Mouse (Mus musculus) forebrain, embryonic 15.5 days (tissue): ENCODE measurements around the gene Acvr1. TPM values are rescaled to one million over a fixed set of nuclear protein-coding genes. Genes with fewer than 3 reads are reported as not detected.

Experiments
- ATAC-seq: fragments of 200-750 bp; cut with Nextera tagmentation; replicated peaks from 2 replicates; pipeline ENCODE4 v1.8.0; 2017; ENCODE audit warnings: mild to moderate bottlenecking, moderate TSS enrichment, moderate library complexity
- H3K27ac ChIP-seq: fragments of 300-500 bp; sonication (generic); replicated peaks from 2 replicates; pipeline ENCODE4 v1.5.1; 2015; ENCODE audit warnings: mild to moderate bottlenecking, inconsistent platforms
- H3K27me3 ChIP-seq: fragments of 300-500 bp; sonication (generic); 2 replicates; pipeline ENCODE4 v1.6.1; 2015; ENCODE audit warnings: inconsistent platforms
- H3K36me3 ChIP-seq: fragments of 300-500 bp; sonication (generic); 2 replicates; pipeline ENCODE4 v1.6.1; 2015; ENCODE audit warnings: mild to moderate bottlenecking, inconsistent platforms
- H3K4me1 ChIP-seq: fragments of 300-500 bp; sonication (generic); 2 replicates; pipeline ENCODE4 v1.6.1; 2015; ENCODE audit warnings: inconsistent platforms
- H3K4me2 ChIP-seq: fragments of 300-500 bp; sonication (generic); replicated peaks from 2 replicates; pipeline ENCODE4 v1.6.1; 2015; ENCODE audit warnings: mild to moderate bottlenecking, inconsistent platforms
- H3K4me3 ChIP-seq: fragments of 300-500 bp; sonication (generic); 2 replicates; pipeline ENCODE4 v1.5.1; 2015; ENCODE audit warnings: mild to moderate bottlenecking, inconsistent platforms
- H3K9ac ChIP-seq: fragments of 300-500 bp; sonication (generic); replicated peaks from 2 replicates; pipeline ENCODE4 v1.6.1; 2015; ENCODE audit warnings: mild to moderate bottlenecking, inconsistent platforms
- H3K9me3 ChIP-seq: fragments of 300-500 bp; sonication (generic); 2 replicates; pipeline ENCODE4 v1.6.1; 2016; ENCODE audit warnings: inconsistent platforms
- WGBS: fragments of 180-500 bp; shearing (Covaris S2); methylation state at CpG from one replicate; pipeline ENCODE4 v1.1.7; 2015; ENCODE audit warnings: mixed read lengths; 5-methylcytosine and 5-hydroxymethylcytosine counted together
- polyA plus RNA-seq: library from polyadenylated mRNA; unstranded; fragments of >200 nt; fragmentation: Nextera tagmentation; extraction: Ambion mirVana; gene quantifications from 2 replicates; pipeline ENCODE4 v1.2.1, GENCODE M21; 2015

Gene Acvr1
- polyA plus RNA-seq, 1 experiment from 2014 or later: 7.9 TPM

DNA sequence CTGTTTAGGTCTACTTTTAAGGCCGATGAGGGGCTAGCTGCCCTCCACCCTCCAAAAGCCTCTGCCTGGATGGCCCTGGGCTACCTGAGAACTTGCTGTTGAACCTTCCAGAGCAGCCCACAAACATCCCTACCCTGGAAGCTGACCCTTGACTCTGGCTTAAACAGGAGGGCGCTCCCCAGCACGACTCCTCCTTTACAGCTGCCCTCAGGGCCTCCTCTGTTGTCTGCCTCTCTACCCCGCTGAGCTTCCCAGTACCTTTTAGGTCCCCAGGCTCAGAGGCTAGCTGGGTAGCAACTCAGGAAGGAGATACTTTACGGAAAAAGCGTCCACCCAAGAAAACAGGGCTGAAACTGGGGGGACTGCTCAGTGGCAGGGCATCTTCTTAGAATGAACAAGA lies 15.1 kb downstream of the Acvr1 start:
- no peak overlapping the region for H3K4me3 ChIP-seq
- H3K9ac ChIP-seq: no peak overlapping the region
- peaks cover 28% of the 10 kb centered on the region for H3K4me1 ChIP-seq
- WGBS: 37% methylated on average over 6 of the region's 6 CpGs
- H3K27ac ChIP-seq: no peak overlapping the region
- H3K27me3 ChIP-seq: no peaks in the 10 kb centered on the region
- ATAC-seq: no peak
- H3K9me3 ChIP-seq: no peaks in the 10 kb centered on the region
- no peaks in the 10 kb centered on the region for H3K36me3 ChIP-seq
- no peak overlapping the region for H3K4me2 ChIP-seq

DNA sequence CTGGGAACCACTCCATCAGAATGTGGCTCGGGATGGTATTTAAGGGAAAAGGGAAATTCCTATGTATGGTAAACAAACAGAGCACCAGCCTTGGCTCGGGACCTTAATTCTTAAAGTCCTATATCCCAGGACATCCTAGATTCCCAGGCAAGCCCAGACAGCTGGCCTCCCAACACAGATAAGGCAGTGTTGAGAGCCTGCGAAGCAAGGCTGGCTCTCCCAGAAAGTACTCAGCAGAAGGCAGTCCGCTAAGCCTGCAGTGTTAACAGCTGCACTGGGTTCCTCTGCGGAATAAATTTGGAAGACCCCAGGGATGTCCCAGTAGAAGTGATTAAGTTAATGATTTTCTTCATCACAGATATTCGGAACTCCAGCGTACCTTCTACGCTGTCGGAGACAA lies 16.5 kb downstream of the Acvr1 start:
- Histone ChIP-seq H3K9ac (no peak overlapping the region), H3K4me3 (no peak overlapping the region), H3K27me3 (no peaks in the 10 kb centered on the region), H3K36me3 (no peaks in the 10 kb centered on the region), H3K4me2 (no peak overlapping the region), H3K27ac (no peak overlapping the region), H3K4me1 (peaks cover 24% of the 10 kb centered on the region), H3K9me3 (no peaks in the 10 kb centered on the region)
- WGBS: 61% methylated on average over 9 of the region's 9 CpGs
- peak; percentile 68; the same call in 1 of the 2 replicates for ATAC-seq

DNA sequence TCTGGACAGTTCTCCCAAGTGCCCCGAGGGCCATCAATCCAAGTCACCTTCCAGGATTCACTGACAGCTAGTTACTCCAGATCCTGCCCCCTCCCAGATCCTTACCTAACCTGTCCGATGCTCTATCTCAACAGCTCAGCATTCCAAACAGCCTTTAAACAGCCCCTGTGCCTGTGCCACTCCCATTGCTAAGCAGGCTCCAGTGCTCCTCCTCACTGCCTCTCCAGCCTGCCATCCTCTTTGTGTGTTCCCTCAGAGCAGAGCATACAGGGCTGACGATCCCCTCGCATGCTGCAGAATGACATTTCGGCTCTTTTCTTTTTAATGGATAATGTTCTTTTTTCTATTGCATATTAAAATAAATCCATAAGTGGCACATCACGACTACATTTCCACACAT lies 17.0 kb downstream of the Acvr1 start:
- Histone ChIP-seq H3K4me2 (no peak overlapping the region), H3K4me3 (no peak overlapping the region), H3K27ac (no peak overlapping the region), H3K4me1 (peaks cover 24% of the 10 kb centered on the region), H3K9ac (no peak overlapping the region), H3K27me3 (no peaks in the 10 kb centered on the region), H3K36me3 (no peaks in the 10 kb centered on the region), H3K9me3 (no peaks in the 10 kb centered on the region)
- 58% methylated on average over 6 of the region's 6 CpGs for WGBS
- no peak for ATAC-seq

DNA sequence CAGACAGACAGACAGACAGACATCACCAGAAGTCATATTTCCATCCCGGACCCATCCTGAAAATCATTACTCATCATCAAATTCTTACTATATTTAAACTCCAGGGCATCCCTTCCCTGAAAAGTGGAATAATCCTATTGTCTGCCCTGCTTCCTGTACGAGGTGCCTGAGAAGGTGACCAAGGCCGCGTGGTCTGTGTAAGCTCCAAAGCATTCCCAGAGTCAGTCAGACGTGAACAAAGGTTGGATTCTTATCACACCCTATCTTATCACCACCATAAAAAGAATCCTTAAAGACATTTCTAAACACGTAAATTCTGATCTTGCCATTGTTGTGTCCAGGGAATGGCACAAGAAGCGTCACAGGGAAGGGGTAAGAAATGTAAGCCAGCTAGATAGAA lies 18.0 kb downstream of the Acvr1 start:
- Histone ChIP-seq H3K4me1 (peaks cover 18% of the 10 kb centered on the region), H3K27me3 (no peaks in the 10 kb centered on the region), H3K27ac (no peak overlapping the region), H3K4me2 (no peak overlapping the region), H3K9ac (no peak overlapping the region), H3K9me3 (no peaks in the 10 kb centered on the region), H3K36me3 (no peaks in the 10 kb centered on the region), H3K4me3 (no peak overlapping the region)
- 88% methylated on average over 7 of the region's 7 CpGs for WGBS
- no peak for ATAC-seq

DNA sequence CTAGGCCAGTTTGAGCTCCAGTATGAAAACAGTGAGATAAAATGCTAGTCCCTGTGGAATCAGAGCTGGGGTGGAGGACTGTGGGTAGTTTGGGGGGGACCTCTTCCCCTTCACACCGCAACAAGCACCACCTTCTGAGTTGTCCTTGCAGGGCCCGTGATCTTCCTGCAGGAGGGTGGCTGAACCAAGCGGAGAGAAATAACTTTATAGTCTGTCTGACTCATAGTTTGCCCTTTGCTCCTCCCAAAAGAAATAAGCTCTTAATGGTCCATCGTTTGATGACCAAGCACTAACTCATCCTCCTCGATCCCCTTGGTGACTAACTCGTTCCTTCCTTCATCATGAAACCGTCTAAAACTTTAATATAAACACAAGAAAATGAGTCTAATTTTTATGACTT lies 20.7 kb downstream of the Acvr1 start:
- no peak overlapping the region for H3K27ac ChIP-seq
- 98% methylated on average over 7 of the region's 7 CpGs for WGBS
- no peak overlapping the region for H3K4me2 ChIP-seq
- no peaks in the 10 kb centered on the region for H3K9me3 ChIP-seq
- H3K4me1 ChIP-seq: peaks cover 10% of the 10 kb centered on the region; the same call in 1 of the 2 replicates
- no peak overlapping the region for H3K4me3 ChIP-seq
- ATAC-seq: no peak
- no peaks in the 10 kb centered on the region for H3K27me3 ChIP-seq
- H3K9ac ChIP-seq: no peak overlapping the region
- no peaks in the 10 kb centered on the region for H3K36me3 ChIP-seq

DNA sequence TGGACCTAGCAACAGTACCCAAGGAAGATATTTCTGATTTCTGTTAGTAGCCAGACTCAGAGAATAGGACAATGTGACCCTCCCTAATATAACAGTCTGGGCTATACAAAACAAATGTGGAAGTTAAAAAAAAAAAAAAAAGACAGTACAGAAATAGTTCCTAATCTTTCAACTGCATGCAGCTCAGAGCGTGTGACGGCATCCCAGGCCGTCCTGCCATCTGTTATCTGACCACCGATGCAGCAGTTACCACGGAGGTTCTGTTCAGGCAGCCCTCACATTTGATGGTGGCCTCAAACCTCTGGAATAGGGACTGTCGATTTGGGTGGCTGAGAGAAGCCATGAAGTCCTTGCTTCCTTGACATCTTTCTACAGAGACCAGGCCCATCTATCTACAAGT lies 22.6 kb downstream of the Acvr1 start:
- no peak for ATAC-seq
- H3K36me3 ChIP-seq: no peaks in the 10 kb centered on the region
- WGBS: 90% methylated on average over 6 of the region's 6 CpGs

DNA sequence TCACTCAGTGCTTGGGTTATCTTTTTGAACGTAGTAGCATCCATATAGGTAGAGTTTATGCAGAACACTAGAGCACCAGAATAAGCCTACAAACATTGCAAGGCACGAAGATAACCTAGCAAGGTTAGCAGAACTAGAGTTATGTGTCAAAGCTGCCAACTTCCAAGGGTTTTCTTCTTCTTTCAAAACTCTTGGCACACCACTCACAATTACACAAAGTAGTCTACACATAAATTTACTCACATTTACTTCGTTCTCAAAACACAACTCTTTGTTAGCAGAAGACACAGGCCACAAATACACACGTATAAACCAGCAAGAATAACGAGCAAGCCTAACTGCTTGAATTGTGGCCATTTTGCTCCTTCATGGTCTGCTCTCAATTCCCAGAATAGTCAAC lies 23.7 kb downstream of the Acvr1 start:
- H3K4me3 ChIP-seq: no peak overlapping the region
- no peak overlapping the region for H3K4me2 ChIP-seq
- no peaks in the 10 kb centered on the region for H3K27me3 ChIP-seq
- ATAC-seq: no peak
- H3K4me1 ChIP-seq: 0 out of 2 replicates have a peak, but pooled peaks cover 8% of the 10 kb centered on the region
- no peaks in the 10 kb centered on the region for H3K9me3 ChIP-seq
- H3K27ac ChIP-seq: no peak overlapping the region
- no peaks in the 10 kb centered on the region for H3K36me3 ChIP-seq
- no peak overlapping the region for H3K9ac ChIP-seq
- 67% methylated on average over 5 of the region's 5 CpGs for WGBS

More for the DNA sequence above, 22.6 kb downstream of the Acvr1 start:
- Histone ChIP-seq H3K4me3 (no peak overlapping the region), H3K27ac (no peak overlapping the region), H3K9me3 (no peaks in the 10 kb centered on the region), H3K9ac (no peak overlapping the region), H3K27me3 (no peaks in the 10 kb centered on the region), H3K4me1 (0 out of 2 replicates have a peak, but pooled peaks cover 5% of the 10 kb centered on the region), H3K4me2 (no peak overlapping the region)

DNA sequence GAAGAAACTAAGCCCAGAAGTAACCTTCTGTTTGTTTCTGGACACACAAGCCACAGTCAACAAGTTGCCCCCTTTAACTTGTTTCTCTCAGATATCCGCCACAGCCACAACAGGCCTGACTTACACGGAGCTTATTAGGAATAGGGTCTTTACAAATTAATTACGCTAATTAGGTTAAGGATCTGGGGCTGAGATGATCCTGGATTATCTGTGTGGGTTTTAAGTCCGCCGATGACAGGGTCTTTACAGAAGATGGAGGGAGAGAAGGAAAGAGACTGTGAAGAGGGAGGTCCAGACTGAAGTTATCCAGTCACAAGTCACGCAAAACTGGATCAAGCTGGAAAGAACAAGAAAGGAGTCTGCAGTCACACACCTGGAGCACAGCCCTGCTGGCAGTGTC lies 28.8 kb downstream of the Acvr1 start:
- Histone ChIP-seq H3K4me3 (no peak overlapping the region), H3K9me3 (no peaks in the 10 kb centered on the region), H3K4me2 (no peak overlapping the region), H3K27me3 (no peaks in the 10 kb centered on the region), H3K9ac (no peak overlapping the region), H3K27ac (no peak overlapping the region), H3K36me3 (0 out of 2 replicates have a peak, but pooled peaks cover 2% of the 10 kb centered on the region), H3K4me1 (peaks cover 24% of the 10 kb centered on the region)
- no peak for ATAC-seq
- 55% methylated on average over 6 of the region's 6 CpGs for WGBS

DNA sequence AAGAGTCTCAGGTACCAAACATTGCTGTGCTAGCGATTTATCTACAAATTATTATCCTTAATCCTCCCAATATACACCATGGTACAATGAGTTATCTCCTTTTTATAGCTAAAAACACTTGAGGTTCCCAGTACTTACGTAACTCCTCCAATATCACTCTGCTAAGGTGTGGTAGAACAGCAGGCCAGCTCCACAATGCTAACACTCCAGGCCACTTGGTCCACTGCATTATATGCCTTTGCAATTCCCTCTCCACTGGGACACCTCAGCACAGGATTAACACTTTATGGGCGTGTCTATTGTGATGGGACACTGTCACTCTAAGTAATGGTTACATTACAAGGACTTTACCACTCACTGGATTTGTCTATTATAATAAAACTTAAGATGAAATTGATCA lies 30.2 kb downstream of the Acvr1 start:
- H3K4me2 ChIP-seq: no peak overlapping the region
- 0 out of 2 replicates have a peak, but pooled peaks cover 2% of the 10 kb centered on the region for H3K36me3 ChIP-seq
- H3K9me3 ChIP-seq: no peaks in the 10 kb centered on the region
- no peak for ATAC-seq
- H3K27me3 ChIP-seq: no peaks in the 10 kb centered on the region
- H3K4me3 ChIP-seq: no peak overlapping the region
- no peak overlapping the region for H3K27ac ChIP-seq
- no peak overlapping the region for H3K9ac ChIP-seq
- WGBS: 95% methylated on average over 3 of the region's 3 CpGs
- H3K4me1 ChIP-seq: peaks cover 37% of the 10 kb centered on the region

DNA sequence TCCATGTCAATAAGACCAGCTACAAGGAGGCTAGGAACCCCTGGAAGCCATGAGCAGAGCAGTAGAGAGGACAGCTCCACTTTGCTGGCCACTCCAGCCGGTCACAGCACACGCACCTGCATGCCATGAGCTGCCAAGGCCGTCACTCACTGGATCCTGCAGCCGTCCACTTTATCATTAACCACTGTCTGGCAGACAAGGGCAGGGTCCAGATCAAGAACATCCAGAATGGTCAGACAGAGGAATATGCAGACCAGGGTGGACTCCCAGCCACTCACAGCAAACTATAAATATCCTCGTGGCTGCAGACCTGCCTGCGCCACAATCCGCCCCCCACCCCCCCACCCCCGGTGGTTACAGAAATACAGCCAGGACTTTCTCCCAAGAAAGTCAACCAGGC lies 31.7 kb downstream of the Acvr1 start:
- no peaks in the 10 kb centered on the region for H3K9me3 ChIP-seq
- H3K4me1 ChIP-seq: peaks cover 50% of the 10 kb centered on the region
- H3K4me2 ChIP-seq: no peak overlapping the region
- no peak overlapping the region for H3K9ac ChIP-seq
- no peaks in the 10 kb centered on the region for H3K27me3 ChIP-seq
- ATAC-seq: no peak
- H3K36me3 ChIP-seq: 0 out of 2 replicates have a peak, but pooled peaks cover 2% of the 10 kb centered on the region
- WGBS: 82% methylated on average over 8 of the region's 8 CpGs
- H3K27ac ChIP-seq: no peak overlapping the region
- H3K4me3 ChIP-seq: no peak overlapping the region

DNA sequence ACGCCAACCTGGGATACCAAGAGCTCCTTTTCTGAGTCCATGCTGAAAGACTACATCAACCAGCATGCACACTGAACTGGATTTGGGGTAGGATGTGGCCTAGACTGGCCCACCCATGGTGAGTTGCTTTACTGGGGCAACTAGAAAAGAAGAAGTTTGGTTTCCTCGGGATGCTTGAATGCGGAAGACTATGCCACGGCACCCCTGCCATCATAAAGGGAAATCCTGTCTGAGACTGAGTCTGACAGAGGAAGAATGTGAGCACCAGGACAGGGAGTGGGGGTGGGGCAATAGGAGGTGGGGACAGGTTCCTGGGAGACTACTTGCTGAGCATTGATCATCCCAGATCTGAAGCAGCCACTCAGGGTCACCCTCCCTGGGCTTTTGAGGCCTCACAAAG lies 32.6 kb downstream of the Acvr1 start:
- Histone ChIP-seq H3K27me3 (no peaks in the 10 kb centered on the region), H3K4me1 (peaks cover 56% of the 10 kb centered on the region), H3K36me3 (0 out of 2 replicates have a peak, but pooled peaks cover 2% of the 10 kb centered on the region), H3K4me2 (no peak overlapping the region), H3K9ac (no peak overlapping the region; the same call in 1 of the 2 replicates), H3K27ac (peak overlapping the region; percentile 75), H3K4me3 (no peak overlapping the region), H3K9me3 (no peaks in the 10 kb centered on the region)
- no peak for ATAC-seq
- WGBS: 51% methylated on average over 4 of the region's 4 CpGs

DNA sequence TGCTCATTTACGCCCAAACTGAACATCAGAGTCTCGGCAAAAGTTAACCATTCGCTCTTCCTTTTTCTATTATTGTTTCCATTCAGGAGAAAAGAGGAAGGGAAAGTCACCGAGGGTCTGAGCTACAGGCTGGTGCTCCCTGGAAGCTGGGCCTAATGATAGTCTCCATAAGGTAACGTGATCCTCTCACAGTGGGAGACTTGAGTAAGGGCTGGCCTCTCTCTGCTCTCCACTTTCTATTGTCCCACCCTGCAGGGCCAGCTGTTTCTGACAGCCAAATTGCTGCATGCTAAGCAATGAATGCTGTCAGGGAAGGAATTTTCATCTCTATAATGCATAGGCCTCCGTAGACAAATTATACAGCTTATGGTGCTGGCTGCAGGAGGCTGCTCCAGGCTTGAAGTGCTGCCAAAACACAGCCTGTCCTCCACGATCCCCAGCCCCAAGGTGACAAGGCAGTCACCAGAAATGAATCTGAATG lies 33.4 kb downstream of the Acvr1 start:
- 16% methylated on average over 7 of the region's 7 CpGs for WGBS
- H3K4me1 ChIP-seq: peaks cover 55% of the 10 kb centered on the region
- peak; percentile 53 for ATAC-seq

DNA sequence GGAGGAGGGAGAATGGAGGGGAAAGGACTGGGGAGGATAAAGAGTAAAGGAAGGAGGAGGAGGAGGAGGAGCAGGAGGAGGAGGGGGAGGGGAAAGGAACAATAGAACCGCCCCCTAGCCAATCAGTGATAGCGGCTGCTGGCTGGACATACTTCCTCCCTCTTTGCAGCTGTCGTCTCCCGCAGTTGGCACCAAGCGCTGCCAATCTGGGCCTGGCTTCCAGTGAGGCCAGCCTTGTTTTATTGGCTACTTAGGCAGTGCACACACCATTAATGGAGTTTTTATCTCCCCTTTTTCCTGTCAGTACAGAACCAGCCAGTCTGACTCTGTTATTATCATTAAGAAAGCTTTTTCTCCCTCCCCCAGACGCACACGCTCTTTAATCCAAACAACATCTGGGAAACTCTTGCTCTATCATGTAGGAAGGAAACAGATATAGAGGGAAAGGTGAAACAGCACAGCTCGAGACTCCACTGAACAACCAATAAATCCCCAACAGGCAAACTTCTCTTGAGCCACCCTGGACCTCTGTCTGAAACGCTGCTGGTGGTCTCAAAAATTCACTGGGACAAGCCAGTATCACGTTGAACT lies 34.6 kb downstream of the Acvr1 start:
- Histone ChIP-seq H3K4me2 (peak overlapping the region; percentile 28), H3K27me3 (no peaks in the 10 kb centered on the region), H3K36me3 (0 out of 2 replicates have a peak, but pooled peaks cover 2% of the 10 kb centered on the region), H3K9me3 (no peaks in the 10 kb centered on the region), H3K27ac (peak overlapping the region; percentile 79), H3K9ac (no peak overlapping the region), H3K4me1 (peaks cover 55% of the 10 kb centered on the region), H3K4me3 (no peak overlapping the region)
- ATAC-seq: peak; percentile 90
- 15% methylated on average over 10 of the region's 10 CpGs for WGBS

More for the DNA sequence above, 33.4 kb downstream of the Acvr1 start:
- no peaks in the 10 kb centered on the region for H3K9me3 ChIP-seq
- no peak overlapping the region for H3K4me2 ChIP-seq
- H3K9ac ChIP-seq: no peak overlapping the region; the same call in 1 of the 2 replicates
- H3K27me3 ChIP-seq: no peaks in the 10 kb centered on the region
- 0 out of 2 replicates have a peak, but pooled peaks cover 2% of the 10 kb centered on the region for H3K36me3 ChIP-seq
- H3K27ac ChIP-seq: peak overlapping the region; percentile 75
- no peak overlapping the region for H3K4me3 ChIP-seq
